Mouse (Mus musculus) liver, embryonic 11.5 days (tissue): ENCODE measurements around the gene Olfr1371. TPM values are rescaled to one million over a fixed set of nuclear protein-coding genes. Genes with fewer than 3 reads are reported as not detected.
A peak's percentile ranks its signal among the peaks of the same experiment; 100 is the strongest.

Experiments used
- ATAC-seq: fragments of 200-750 bp; cut with Nextera tagmentation; replicated peaks from 2 replicates; pipeline ENCODE4 v1.8.0; 2017; ENCODE audit warnings: moderate number of reproducible peaks, mild to moderate bottlenecking, moderate TSS enrichment, moderate library complexity; ENCODE audit not compliant: low FRiP score
- DNase-seq: peaks from one replicate; pipeline ENCODE4 v3.0.0-alpha.2; 2017; ENCODE audit warnings: low spot score
- H3K27ac ChIP-seq: fragments of 300-500 bp; sonication (generic); 2 replicates; pipeline ENCODE4 v1.5.1; 2014; ENCODE audit warnings: mild to moderate bottlenecking, low read depth, low read length, control low read depth
- H3K27me3 ChIP-seq: fragments of 300-500 bp; sonication (generic); replicated peaks from 2 replicates; pipeline ENCODE4 v1.6.1; 2014; ENCODE audit warnings: low read length, mixed read lengths; ENCODE audit not compliant: control insufficient read depth, insufficient read depth
- H3K36me3 ChIP-seq: fragments of 300-500 bp; sonication (generic); 2 replicates; pipeline ENCODE4 v1.6.1; 2014; ENCODE audit warnings: mild to moderate bottlenecking, low read length, moderate library complexity, mixed read lengths; ENCODE audit not compliant: control insufficient read depth, insufficient read depth
- H3K4me1 ChIP-seq: fragments of 300-500 bp; sonication (generic); replicated peaks from 2 replicates; pipeline ENCODE4 v1.6.1; 2014; ENCODE audit warnings: low read length, mixed read lengths; ENCODE audit not compliant: control insufficient read depth, insufficient read depth
- H3K4me2 ChIP-seq: fragments of 300-500 bp; sonication (generic); 2 replicates; pipeline ENCODE4 v1.6.1; 2014; ENCODE audit warnings: mild to moderate bottlenecking, control low read depth, moderate library complexity
- H3K4me3 ChIP-seq: fragments of 300-500 bp; sonication (generic); 2 replicates; pipeline ENCODE4 v1.5.1; 2014; ENCODE audit warnings: low read depth, low read length, control low read depth
- H3K9ac ChIP-seq: fragments of 300-500 bp; sonication (generic); 2 replicates; pipeline ENCODE4 v1.6.1; 2014; ENCODE audit warnings: low read depth, low read length, control low read depth
- H3K9me3 ChIP-seq: fragments of 300-500 bp; sonication (generic); 2 replicates; pipeline ENCODE4 v1.6.1; 2016; ENCODE audit warnings: low read length, inconsistent platforms, mixed read lengths; ENCODE audit not compliant: control insufficient read depth
- WGBS: fragments of 180-500 bp; shearing (Covaris S2); extraction: QIAGEN DNeasy Blood & Tissue Kit; methylation state at CpG from one replicate; pipeline ENCODE4 v1.1.7; 2014; 5-methylcytosine and 5-hydroxymethylcytosine counted together
- polyA plus RNA-seq: library from polyadenylated mRNA; unstranded; fragments of >200 nt; fragmentation: Nextera tagmentation; extraction: Ambion mirVana; gene quantifications from 2 replicates; pipeline ENCODE4 v1.2.1, GENCODE M21; 2014

The Olfr1371 gene
- polyA plus RNA-seq, 1 experiment from 2014 or later, result not detected

DNA sequence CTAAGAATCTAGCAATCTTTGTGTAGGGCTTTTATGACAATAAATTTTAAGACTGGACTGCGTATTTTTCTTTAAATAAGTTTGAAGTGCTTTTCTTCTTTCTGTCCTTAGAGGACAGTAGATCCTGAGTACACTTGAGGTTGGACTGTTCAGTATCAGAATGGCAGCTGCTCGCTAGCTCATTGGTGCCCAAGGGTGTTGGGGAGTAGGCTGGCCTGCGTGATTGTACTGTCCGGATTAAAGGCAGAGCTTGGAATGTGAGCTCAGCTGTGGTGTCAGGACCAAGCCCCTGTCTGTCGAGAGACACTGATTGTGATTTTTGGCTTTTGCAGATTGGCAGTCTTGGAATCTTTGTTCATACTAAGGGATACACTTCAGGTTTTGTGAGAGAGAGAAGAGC is 38.0 kb upstream of the Olfr1371 start:
- H3K27ac ChIP-seq, result no peak overlapping the region
- H3K36me3 ChIP-seq, result 0 out of 2 replicates have a peak, but pooled peaks cover 5% of the 10 kb centered on the region
- H3K9ac ChIP-seq, result no peak overlapping the region
- no peaks in the 10 kb centered on the region for H3K9me3 ChIP-seq
- H3K27me3 ChIP-seq, result no peaks in the 10 kb centered on the region
- ATAC-seq (no peak), DNase-seq (no peak)
- H3K4me2 ChIP-seq, result no peak overlapping the region
- WGBS, result 80% methylated on average over 5 of the region's 5 CpGs
- no peaks in the 10 kb centered on the region for H3K4me1 ChIP-seq
- no peak overlapping the region for H3K4me3 ChIP-seq

DNA sequence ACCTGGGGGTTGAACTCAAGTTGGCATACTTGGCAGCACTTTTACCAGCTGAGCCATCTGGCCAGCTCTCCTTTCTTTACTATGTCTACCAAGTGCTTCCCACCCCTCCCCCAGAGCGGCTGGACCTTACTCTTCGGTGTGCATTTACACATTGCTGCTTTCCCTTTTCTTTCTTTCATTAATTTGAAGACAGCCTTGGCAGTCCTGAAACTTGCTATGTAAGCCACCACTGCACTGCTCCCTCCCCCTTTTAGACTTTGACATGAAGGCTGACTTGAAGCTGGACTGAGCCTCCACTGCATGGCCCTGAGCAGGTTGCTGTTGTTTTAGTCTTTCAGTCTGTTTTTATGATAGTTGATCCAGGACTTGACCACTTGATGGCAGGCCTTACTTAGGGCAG is 35.7 kb upstream of the Olfr1371 start:
- H3K9ac ChIP-seq, result no peak overlapping the region
- H3K9me3 ChIP-seq, result no peaks in the 10 kb centered on the region
- no peak overlapping the region for H3K4me2 ChIP-seq
- WGBS, result 85% methylated on average over 2 of the region's 2 CpGs
- no peak overlapping the region for H3K27ac ChIP-seq
- no peak for DNase-seq
- H3K4me3 ChIP-seq, result no peak overlapping the region
- H3K36me3 ChIP-seq, result peaks cover 9% of the 10 kb centered on the region; the same call in 1 of the 2 replicates
- no peaks in the 10 kb centered on the region for H3K4me1 ChIP-seq
- H3K27me3 ChIP-seq, result no peaks in the 10 kb centered on the region
- ATAC-seq, result no peak

GRCm38 (mm10) chr11:52240898-52241542 is 27.2 kb upstream of the Olfr1371 start:
- Histone ChIP-seq H3K9me3 (no peaks in the 10 kb centered on the region), H3K4me3 (no peak overlapping the region), H3K27me3 (no peaks in the 10 kb centered on the region), H3K36me3 (peaks cover 20% of the 10 kb centered on the region), H3K27ac (no peak overlapping the region), H3K4me2 (no peak overlapping the region), H3K4me1 (no peaks in the 10 kb centered on the region), H3K9ac (no peak overlapping the region)
- 91% methylated on average over 4 of the region's 4 CpGs for WGBS
- no peak for ATAC-seq
- no peak for DNase-seq

DNA sequence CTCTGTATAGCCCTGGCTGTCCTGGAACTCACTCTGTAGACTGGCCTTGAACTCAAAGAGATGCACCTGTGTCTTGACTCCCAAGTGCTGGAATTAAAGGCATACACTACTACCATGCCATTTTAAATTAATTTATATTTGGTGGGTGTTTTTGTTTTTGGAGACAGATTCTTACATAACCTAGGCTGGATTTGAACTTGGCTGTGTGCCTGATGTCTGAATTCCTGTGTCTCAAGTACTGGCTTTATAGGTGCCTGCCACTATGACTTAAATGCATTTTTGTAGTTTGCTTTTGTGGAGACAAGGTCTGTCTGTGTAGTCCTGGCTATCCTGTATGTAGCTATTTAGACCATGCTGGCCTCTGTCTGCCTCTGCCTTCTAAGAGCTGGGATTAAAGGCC is 20.7 kb upstream of the Olfr1371 start:
- Histone ChIP-seq H3K4me1 (peaks cover 21% of the 10 kb centered on the region), H3K4me2 (peak overlapping the region; percentile 33), H3K27me3 (no peaks in the 10 kb centered on the region), H3K9ac (no peak overlapping the region), H3K4me3 (no peak overlapping the region), H3K9me3 (no peaks in the 10 kb centered on the region), H3K27ac (no peak overlapping the region), H3K36me3 (peaks cover 11% of the 10 kb centered on the region)
- ATAC-seq, result no peak
- DNase-seq, result no peak

DNA sequence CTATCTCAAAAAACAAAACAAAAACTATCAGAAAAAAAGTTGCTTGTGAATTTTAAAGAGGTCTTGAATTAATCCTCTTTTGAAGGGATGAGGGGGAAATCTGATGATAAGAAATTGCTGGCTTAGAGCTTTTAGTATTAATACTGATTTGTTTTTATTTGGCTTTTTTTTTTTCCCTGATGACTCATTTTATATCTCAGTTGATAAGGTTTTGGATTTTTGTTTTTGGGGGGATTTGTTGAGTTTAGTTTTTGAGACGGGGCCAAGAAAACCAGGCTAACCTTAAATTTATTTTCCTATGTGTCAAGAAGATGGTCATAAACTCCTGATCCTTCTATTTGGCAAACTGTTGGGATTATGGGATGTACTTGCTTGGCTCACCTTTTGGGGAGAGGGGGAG is 20.1 kb upstream of the Olfr1371 start:
- no peak overlapping the region for H3K27ac ChIP-seq

DNA sequence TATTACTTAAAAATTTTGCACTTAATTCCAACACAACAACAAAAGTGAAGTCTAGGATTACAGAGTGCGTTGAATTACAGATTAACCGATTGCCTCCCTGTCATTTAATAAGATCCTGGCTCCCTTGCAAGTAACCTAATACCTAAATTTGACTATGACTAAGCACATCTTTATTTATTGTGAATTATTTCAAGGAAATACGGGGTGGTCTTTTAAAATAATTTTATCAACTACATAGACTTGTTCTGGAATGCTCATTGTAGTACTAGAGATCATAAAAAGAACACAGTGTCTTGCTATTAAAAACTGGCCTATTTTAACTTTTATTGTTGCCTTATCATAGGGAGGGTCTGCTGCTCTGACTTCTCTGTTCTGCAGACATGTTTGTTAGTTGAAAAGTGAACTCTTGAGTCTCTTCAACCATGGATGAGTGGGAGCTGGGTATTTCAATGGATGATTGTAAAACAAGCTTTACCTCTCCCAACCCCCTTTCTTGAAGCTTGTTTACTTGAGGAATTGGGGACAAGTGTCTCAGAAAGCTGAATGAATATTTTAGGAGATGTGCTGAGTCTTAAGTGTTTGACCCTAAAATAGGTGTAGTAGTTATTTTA is 19.4 kb upstream of the Olfr1371 start:
- ATAC-seq (no peak), DNase-seq (no peak)
- Histone ChIP-seq H3K9me3 (no peaks in the 10 kb centered on the region), H3K36me3 (peaks cover 7% of the 10 kb centered on the region; the same call in 1 of the 2 replicates), H3K4me1 (peaks cover 21% of the 10 kb centered on the region), H3K9ac (peak overlapping the region; percentile 98), H3K4me3 (peak overlapping the region; percentile 97), H3K27me3 (no peaks in the 10 kb centered on the region), H3K4me2 (peak overlapping the region; percentile 86), H3K27ac (no peak overlapping the region)
- 28% methylated on average over 3 of the region's 3 CpGs for WGBS

More for the DNA sequence above, 20.1 kb upstream of the Olfr1371 start:
- no peak for ATAC-seq
- H3K27me3 ChIP-seq, result no peaks in the 10 kb centered on the region
- H3K4me2 ChIP-seq, result peak overlapping the region; percentile 86
- peaks cover 11% of the 10 kb centered on the region for H3K36me3 ChIP-seq
- no peaks in the 10 kb centered on the region for H3K9me3 ChIP-seq
- no peak overlapping the region for H3K9ac ChIP-seq
- peak overlapping the region; percentile 97; the same call in 1 of the 2 replicates for H3K4me3 ChIP-seq
- no peak for DNase-seq
- 90% methylated on average over 1 of the region's 1 CpGs for WGBS
- H3K4me1 ChIP-seq, result peaks cover 21% of the 10 kb centered on the region

- under 1% methylated on average over 87 of the region's 87 CpGs for WGBS
- H3K4me2 ChIP-seq, result peak within 1 kb of the TSS; percentile 86
- H3K9me3 ChIP-seq, result no peaks in the 10 kb centered on the region
These were observed 18.1 kb upstream of the Olfr1371 start, which contains the start of gene Skp1a for GRCm38 (mm10) chr11:52231606-52232541. Skp1a (plus strand) TSS chr11:52231995.

GRCm38 (mm10) chr11:52230694-52231093 is 16.9 kb upstream of the Olfr1371 start:
- Histone ChIP-seq H3K9ac (peak overlapping the region; percentile 98), H3K4me2 (peak overlapping the region; percentile 86), H3K4me1 (peaks cover 21% of the 10 kb centered on the region), H3K27me3 (no peaks in the 10 kb centered on the region), H3K4me3 (peak overlapping the region; percentile 97; the same call in 1 of the 2 replicates), H3K36me3 (no peaks in the 10 kb centered on the region), H3K9me3 (no peaks in the 10 kb centered on the region), H3K27ac (peak overlapping the region; percentile 63; the same call in 1 of the 2 replicates)
- ATAC-seq (no peak), DNase-seq (no peak)
- 51% methylated on average over 5 of the region's 5 CpGs for WGBS

More at GRCm38 (mm10) chr11:52231606-52232541, 18.1 kb upstream of the Olfr1371 start, which contains the start of gene Skp1a:
- DNase-seq, result peak; percentile 95
- H3K4me1 ChIP-seq, result peaks cover 21% of the 10 kb centered on the region
- peak; percentile 82 for ATAC-seq
- H3K27me3 ChIP-seq, result no peaks in the 10 kb centered on the region
- peak within 1 kb of the TSS; percentile 63 for H3K27ac ChIP-seq
- peak within 1 kb of the TSS; percentile 97 for H3K4me3 ChIP-seq
- peak within 1 kb of the TSS; percentile 98 for H3K9ac ChIP-seq
- no peaks in the 10 kb centered on the region for H3K36me3 ChIP-seq
